Mouse (Mus musculus) erythroblast, embryonic 14.5 days (primary cell): ENCODE measurements around the gene Mtch2.
"Not testable (repeated sequence)": the region's sequence is repeated elsewhere in the genome, so short reads cannot be mapped to it uniquely, and the experiment has no call there.

Source experiments
- GATA1 ChIP-seq: IDR thresholded peaks from 2 replicates; pipeline ENCODE4 v1.6.1; 2012; ENCODE audit warnings: low read length, inconsistent platforms, mixed read lengths
- TAL1 ChIP-seq: IDR thresholded peaks from 3 replicates; pipeline ENCODE4 v1.6.1; 2012; ENCODE audit warnings: low read length, inconsistent platforms, mixed read lengths

DNA sequence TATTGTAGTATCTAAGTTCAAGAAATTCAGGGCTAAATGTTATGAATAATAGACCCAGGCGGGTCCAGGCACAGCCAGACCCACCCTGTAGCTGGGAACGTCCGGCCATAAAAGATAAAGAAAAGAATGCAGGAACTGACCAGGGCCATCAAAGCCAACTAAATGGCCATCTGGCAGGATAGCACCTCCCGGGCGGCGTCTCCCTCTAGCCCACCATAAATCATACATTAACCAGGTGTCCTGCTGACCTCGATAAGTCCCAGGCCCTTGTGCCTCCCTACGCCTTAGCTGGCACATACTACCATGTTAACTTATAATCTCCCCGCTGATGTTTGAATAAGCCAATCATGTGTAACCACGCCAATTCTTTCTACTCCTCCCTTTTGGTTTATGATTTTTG lies 22.4 kb upstream of the Mtch2 start:
- TF ChIP-seq GATA1, TAL1: not testable (repeated sequence)
